Mouse (Mus musculus): ENCODE measurements around the gene Surf6.
"Not testable (repeated sequence)": the region's sequence is repeated elsewhere in the genome, so short reads cannot be mapped to it uniquely, and the experiment has no call there.

The Surf6 gene

GRCm38 (mm10) chr2:26913416-26914147 lies 10.9 kb upstream of the Surf6 start:
- no peak for DNase-seq (ENCODE audit: low spot score)

GRCm38 (mm10) chr2:26912253-26912770 lies 9.6 kb upstream of the Surf6 start:
- DNase-seq (ENCODE audit: low spot score) = no peak

- DNase-seq (ENCODE audit: low spot score) = peak; percentile 76
Measured at GRCm38 (mm10) chr2:26910994-26911765, 8.5 kb upstream of the Surf6 start.

GRCm38 (mm10) chr2:26910124-26910993 lies 7.7 kb upstream of the Surf6 start, which contains the start of the genes Med22 and Rpl7a:
Gene Med22 (minus strand): TSS chr2:26910677.
Gene Rpl7a (plus strand): TSS chr2:26910764.
- peak; percentile 99 for DNase-seq (ENCODE audit: low spot score)

GRCm38 (mm10) chr2:26909387-26909784 lies 6.7 kb upstream of the Surf6 start:
- DNase-seq (ENCODE audit: low spot score) = no peak

GRCm38 (mm10) chr2:26908710-26909386 lies 6.2 kb upstream of the Surf6 start:
- DNase-seq (ENCODE audit: low spot score) = no peak

GRCm38 (mm10) chr2:26907109-26907508 lies 4.4 kb upstream of the Surf6 start:
- peak; percentile 61 for DNase-seq (ENCODE audit: low spot score)

GRCm38 (mm10) chr2:26906431-26906830 lies 3.8 kb upstream of the Surf6 start:
- DNase-seq (ENCODE audit: low spot score) = no peak

GRCm38 (mm10) chr2:26905936-26906335 lies 3.3 kb upstream of the Surf6 start:
- no peak for DNase-seq (ENCODE audit: low spot score)

- no peak for DNase-seq (ENCODE audit: low spot score)
Measured at GRCm38 (mm10) chr2:26903311-26903710, 632 bp upstream of the Surf6 start.

- DNase-seq (ENCODE audit: low spot score) = no peak
Measured at GRCm38 (mm10) chr2:26901834-26902400, 762 bp downstream of the Surf6 start.

GRCm38 (mm10) chr2:26900731-26901130 lies 1.9 kb downstream of the Surf6 start:
- no peak for DNase-seq (ENCODE audit: low spot score)

- DNase-seq (ENCODE audit: low spot score) = no peak
Measured at GRCm38 (mm10) chr2:26895898-26896297, 6.8 kb downstream of the Surf6 start.

GRCm38 (mm10) chr2:26886170-26886569 lies 16.5 kb downstream of the Surf6 start:
- not testable (repeated sequence) for DNase-seq (ENCODE audit: low spot score)

- DNase-seq (ENCODE audit: low spot score) = not testable (repeated sequence)
Measured at GRCm38 (mm10) chr2:26885541-26885940, 17.1 kb downstream of the Surf6 start.

- no peak for DNase-seq (ENCODE audit: low spot score)
Measured at GRCm38 (mm10) chr2:26878571-26878970, 24.1 kb downstream of the Surf6 start.

- no peak for DNase-seq (ENCODE audit: low spot score)
Measured at GRCm38 (mm10) chr2:26870666-26871065, 32.0 kb downstream of the Surf6 start.

- DNase-seq (ENCODE audit: low spot score) = no peak
Measured at GRCm38 (mm10) chr2:26864879-26865278, 37.8 kb downstream of the Surf6 start, which contains the start of gene Abo. Gene Abo (minus strand): TSS chr2:26864979.

- no peak for DNase-seq (ENCODE audit: low spot score)
Measured at GRCm38 (mm10) chr2:26862856-26863255, 39.8 kb downstream of the Surf6 start.

GRCm38 (mm10) chr2:26847706-26848105 lies 55.0 kb downstream of the Surf6 start:
- DNase-seq (ENCODE audit: low spot score) = peak; percentile 44

Measured in embryo, embryonic 10.5 days (tissue).